Mouse (Mus musculus) hindbrain, embryonic 13.5 days (tissue): ENCODE data around the gene Apom. TPM values are rescaled to one million over a fixed set of nuclear protein-coding genes. Genes with fewer than 3 reads are reported as not detected.

Experiments used
- ATAC-seq: fragments of 200-750 bp; cut with Nextera tagmentation; 2 replicates; pipeline ENCODE4 v1.8.0; 2017; ENCODE audit warnings: moderate TSS enrichment; ENCODE audit not compliant: low FRiP score
- H3K27ac ChIP-seq: fragments of 300-500 bp; sonication (generic); 2 replicates; pipeline ENCODE4 v1.5.1; 2015; ENCODE audit warnings: inconsistent platforms, mild to moderate bottlenecking, moderate library complexity
- H3K27me3 ChIP-seq: fragments of 300-500 bp; sonication (generic); 2 replicates; pipeline ENCODE4 v1.6.1; 2015; ENCODE audit warnings: mild to moderate bottlenecking, inconsistent platforms
- H3K36me3 ChIP-seq: fragments of 300-500 bp; sonication (generic); 2 replicates; pipeline ENCODE4 v1.6.1; 2015; ENCODE audit warnings: mild to moderate bottlenecking, inconsistent platforms
- H3K4me1 ChIP-seq: fragments of 300-500 bp; sonication (generic); replicated peaks from 2 replicates; pipeline ENCODE4 v1.6.1; 2015; ENCODE audit warnings: inconsistent platforms
- H3K4me2 ChIP-seq: fragments of 300-500 bp; sonication (generic); 2 replicates; pipeline ENCODE4 v1.6.1; 2015; ENCODE audit warnings: inconsistent platforms, mild to moderate bottlenecking, moderate library complexity
- H3K4me3 ChIP-seq: fragments of 300-500 bp; sonication (generic); 2 replicates; pipeline ENCODE4 v1.5.1; 2015; ENCODE audit warnings: mild to moderate bottlenecking, inconsistent platforms
- H3K9ac ChIP-seq: fragments of 300-500 bp; sonication (generic); 2 replicates; pipeline ENCODE4 v1.6.1; 2015; ENCODE audit warnings: mild to moderate bottlenecking, inconsistent platforms
- H3K9me3 ChIP-seq: fragments of 300-500 bp; sonication (generic); 2 replicates; pipeline ENCODE4 v1.6.1; 2016; ENCODE audit warnings: inconsistent platforms
- WGBS: fragments of 180-500 bp; shearing (Covaris S2); methylation state at CpG from one replicate; pipeline ENCODE4 v1.1.7; 2015; 5-methylcytosine and 5-hydroxymethylcytosine counted together
- polyA plus RNA-seq: library from polyadenylated mRNA; unstranded; fragments of >200 nt; fragmentation: Nextera tagmentation; extraction: Ambion mirVana; gene quantifications from 2 replicates; pipeline ENCODE4 v1.2.1, GENCODE M21; 2015

Apom gene
- polyA plus RNA-seq, 1 experiment from 2014 or later, result 0.34 TPM

GRCm38 (mm10) chr17:35102299-35102698 is 29.6 kb downstream of the Apom start:
- WGBS, result 76% methylated on average over 8 of the region's 8 CpGs
- H3K9ac ChIP-seq, result 0 out of 2 replicates have a peak overlapping the region, but pooled peaks have one; percentile 24
- H3K4me1 ChIP-seq, result peaks cover 7% of the 10 kb centered on the region
- no peak overlapping the region for H3K4me2 ChIP-seq
- H3K4me3 ChIP-seq, result no peak overlapping the region
- H3K36me3 ChIP-seq, result peaks cover 70% of the 10 kb centered on the region
- no peaks in the 10 kb centered on the region for H3K9me3 ChIP-seq
- no peak overlapping the region for H3K27ac ChIP-seq
- no peak for ATAC-seq
- H3K27me3 ChIP-seq, result no peaks in the 10 kb centered on the region

GRCm38 (mm10) chr17:35101161-35101560 is 30.7 kb downstream of the Apom start:
- H3K36me3 ChIP-seq, result peaks cover 82% of the 10 kb centered on the region
- WGBS, result 93% methylated on average over 11 of the region's 11 CpGs

GRCm38 (mm10) chr17:35100196-35100765 is 31.6 kb downstream of the Apom start:
- no peaks in the 10 kb centered on the region for H3K9me3 ChIP-seq
- H3K9ac ChIP-seq, result peak overlapping the region; percentile 19; the same call in 1 of the 2 replicates
- no peak overlapping the region for H3K4me3 ChIP-seq
- H3K36me3 ChIP-seq, result peaks cover 90% of the 10 kb centered on the region
- H3K4me1 ChIP-seq, result no peaks in the 10 kb centered on the region
- H3K4me2 ChIP-seq, result no peak overlapping the region
- H3K27me3 ChIP-seq, result no peaks in the 10 kb centered on the region
- ATAC-seq, result no peak
- 80% methylated on average over 10 of the region's 10 CpGs for WGBS
- no peak overlapping the region for H3K27ac ChIP-seq

More at GRCm38 (mm10) chr17:35101161-35101560, 30.7 kb downstream of the Apom start:
- Histone ChIP-seq H3K4me2 (no peak overlapping the region), H3K4me1 (peaks cover 4% of the 10 kb centered on the region), H3K9ac (no peak overlapping the region), H3K9me3 (no peaks in the 10 kb centered on the region), H3K4me3 (no peak overlapping the region), H3K27me3 (no peaks in the 10 kb centered on the region), H3K27ac (no peak overlapping the region)
- no peak for ATAC-seq

GRCm38 (mm10) chr17:35097164-35097655 is 34.6 kb downstream of the Apom start:
- ATAC-seq, result no peak
- WGBS, result 80% methylated on average over 12 of the region's 12 CpGs

GRCm38 (mm10) chr17:35096597-35096996 is 35.3 kb downstream of the Apom start:
- Histone ChIP-seq H3K36me3 (peaks cover 97% of the 10 kb centered on the region), H3K4me1 (no peaks in the 10 kb centered on the region), H3K4me3 (no peak overlapping the region), H3K9ac (0 out of 2 replicates have a peak overlapping the region, but pooled peaks have one; percentile 13), H3K27me3 (no peaks in the 10 kb centered on the region), H3K9me3 (no peaks in the 10 kb centered on the region), H3K4me2 (no peak overlapping the region), H3K27ac (no peak overlapping the region)
- 88% methylated on average over 12 of the region's 12 CpGs for WGBS
- ATAC-seq, result no peak

More at GRCm38 (mm10) chr17:35097164-35097655, 34.6 kb downstream of the Apom start:
- H3K27ac ChIP-seq, result no peak overlapping the region
- H3K4me2 ChIP-seq, result no peak overlapping the region
- peaks cover 98% of the 10 kb centered on the region for H3K36me3 ChIP-seq
- no peak overlapping the region for H3K4me3 ChIP-seq
- no peaks in the 10 kb centered on the region for H3K4me1 ChIP-seq
- H3K9ac ChIP-seq, result no peak overlapping the region
- no peaks in the 10 kb centered on the region for H3K9me3 ChIP-seq
- no peaks in the 10 kb centered on the region for H3K27me3 ChIP-seq

GRCm38 (mm10) chr17:35094475-35095365 is 37.1 kb downstream of the Apom start:
- no peak overlapping the region for H3K4me3 ChIP-seq
- 0 out of 2 replicates have a peak overlapping the region, but pooled peaks have one; percentile 19 for H3K9ac ChIP-seq
- H3K4me1 ChIP-seq, result peaks cover 14% of the 10 kb centered on the region
- H3K9me3 ChIP-seq, result no peaks in the 10 kb centered on the region
- no peaks in the 10 kb centered on the region for H3K27me3 ChIP-seq
- H3K27ac ChIP-seq, result no peak overlapping the region
- no peak for ATAC-seq
- peaks cover 86% of the 10 kb centered on the region for H3K36me3 ChIP-seq
- WGBS, result 92% methylated on average over 15 of the region's 15 CpGs
- H3K4me2 ChIP-seq, result no peak overlapping the region

- Histone ChIP-seq H3K9ac (no peak overlapping the region), H3K27me3 (no peaks in the 10 kb centered on the region), H3K9me3 (no peaks in the 10 kb centered on the region), H3K4me3 (no peak overlapping the region), H3K4me2 (no peak overlapping the region), H3K36me3 (peaks cover 65% of the 10 kb centered on the region), H3K27ac (no peak overlapping the region), H3K4me1 (peaks cover 15% of the 10 kb centered on the region)
- ATAC-seq, result no peak
- 92% methylated on average over 14 of the region's 14 CpGs for WGBS
Measured at GRCm38 (mm10) chr17:35092403-35093198, 39.2 kb downstream of the Apom start.

- H3K27ac ChIP-seq, result peak overlapping the region; percentile 98
- peaks cover 15% of the 10 kb centered on the region for H3K4me1 ChIP-seq
- peaks cover 43% of the 10 kb centered on the region for H3K36me3 ChIP-seq
- H3K27me3 ChIP-seq, result no peaks in the 10 kb centered on the region
- peak overlapping the region; percentile 90 for H3K9ac ChIP-seq
- peak overlapping the region; percentile 68 for H3K4me2 ChIP-seq
- no peak for ATAC-seq
- H3K4me3 ChIP-seq, result peak overlapping the region; percentile 60
- 55% methylated on average over 8 of the region's 8 CpGs for WGBS
- no peaks in the 10 kb centered on the region for H3K9me3 ChIP-seq
Measured at GRCm38 (mm10) chr17:35090166-35090932, 41.5 kb downstream of the Apom start.

GRCm38 (mm10) chr17:35088825-35089644 is 42.8 kb downstream of the Apom start, which contains the start of gene Abhd16a:
TSS of gene Abhd16a (plus strand) at chr17:35089263.
- Histone ChIP-seq H3K4me2 (peak within 1 kb of the TSS; percentile 68), H3K9ac (peak within 1 kb of the TSS; percentile 90), H3K27me3 (no peaks in the 10 kb centered on the region), H3K4me3 (peak within 1 kb of the TSS; percentile 60), H3K9me3 (no peaks in the 10 kb centered on the region), H3K4me1 (peaks cover 15% of the 10 kb centered on the region), H3K27ac (peak within 1 kb of the TSS; percentile 98), H3K36me3 (peaks cover 30% of the 10 kb centered on the region)
- ATAC-seq, result peak; percentile 98
- WGBS, result 3% methylated on average over 60 of the region's 67 CpGs

GRCm38 (mm10) chr17:35088151-35088550 is 43.7 kb downstream of the Apom start:
- Histone ChIP-seq H3K4me2 (no peak overlapping the region), H3K27ac (no peak overlapping the region), H3K27me3 (no peaks in the 10 kb centered on the region), H3K4me3 (no peak overlapping the region), H3K9me3 (no peaks in the 10 kb centered on the region), H3K9ac (no peak overlapping the region), H3K4me1 (peaks cover 15% of the 10 kb centered on the region), H3K36me3 (peaks cover 22% of the 10 kb centered on the region)
- WGBS, result 64% methylated on average over 2 of the region's 2 CpGs
- no peak for ATAC-seq
